Mouse (Mus musculus) kidney, postnatal 0 days (tissue): ENCODE data around the gene Pfkm. TPM values are rescaled to one million over a fixed set of nuclear protein-coding genes. Genes with fewer than 3 reads are reported as not detected.
A peak's percentile ranks its signal among the peaks of the same experiment; 100 is the strongest.

Experiments used
- ATAC-seq: fragments of 200-750 bp; cut with Nextera tagmentation; replicated peaks from 2 replicates; pipeline ENCODE4 v1.8.0; 2017; ENCODE audit warnings: low read depth, moderate number of reproducible peaks, moderate TSS enrichment, moderate library complexity; ENCODE audit not compliant: low FRiP score
- DNase-seq: peaks from one replicate; pipeline ENCODE4 v3.0.0-alpha.2; 2016; ENCODE audit warnings: low spot score
- H3K27ac ChIP-seq: fragments of 300-500 bp; sonication (generic); 2 replicates; pipeline ENCODE4 v1.5.1; 2014; ENCODE audit warnings: mild to moderate bottlenecking
- H3K27me3 ChIP-seq: fragments of 300-500 bp; sonication (generic); 2 replicates; pipeline ENCODE4 v1.6.1; 2014; ENCODE audit warnings: low read length, mixed read lengths; ENCODE audit not compliant: insufficient read depth
- H3K36me3 ChIP-seq: fragments of 300-500 bp; sonication (generic); 2 replicates; pipeline ENCODE4 v1.6.1; 2014; ENCODE audit warnings: low read length, mixed read lengths; ENCODE audit not compliant: insufficient read depth
- H3K4me1 ChIP-seq: fragments of 300-500 bp; sonication (generic); replicated peaks from 2 replicates; pipeline ENCODE4 v1.6.1; 2014; ENCODE audit warnings: antibody characterized with exemption, low read length, mixed read lengths; ENCODE audit not compliant: insufficient read depth
- H3K4me2 ChIP-seq: fragments of 300-500 bp; sonication (generic); 2 replicates; pipeline ENCODE4 v1.6.1; 2014; ENCODE audit warnings: mild to moderate bottlenecking, low read length, moderate library complexity, mixed read lengths
- H3K4me3 ChIP-seq: fragments of 300-500 bp; sonication (generic); replicated peaks from 2 replicates; pipeline ENCODE4 v1.5.1; 2014; ENCODE audit warnings: low read depth, low read length
- H3K9ac ChIP-seq: fragments of 300-500 bp; sonication (generic); 2 replicates; pipeline ENCODE4 v1.6.1; 2014; ENCODE audit warnings: low read depth, low read length
- H3K9me3 ChIP-seq: fragments of 300-500 bp; sonication (generic); replicated peaks from 2 replicates; pipeline ENCODE4 v1.6.1; 2016; ENCODE audit warnings: low read length, inconsistent platforms, mixed read lengths
- CTCF ChIP-seq: IDR thresholded peaks from 2 replicates; pipeline ENCODE4 v1.5.1; 2016; ENCODE audit warnings: antibody characterized with exemption, low read depth, mild to moderate bottlenecking, moderate library complexity
- WGBS: fragments of 180-500 bp; shearing (Covaris S2); extraction: QIAGEN DNeasy Blood & Tissue Kit; methylation state at CpG from one replicate; pipeline ENCODE4 v1.1.7; 2014; 5-methylcytosine and 5-hydroxymethylcytosine counted together
- polyA plus RNA-seq: library from polyadenylated mRNA; unstranded; fragments of >200 nt; fragmentation: Nextera tagmentation; extraction: Ambion mirVana; gene quantifications from 2 replicates; pipeline ENCODE4 v1.2.1, GENCODE M21; 2015

The Pfkm gene
- polyA plus RNA-seq, 1 experiment from 2014 or later = 34.2 TPM

GRCm38 (mm10) chr15:98180567-98181131 is 88.3 kb downstream of the Pfkm start:
- Histone ChIP-seq H3K9me3 (no peaks in the 10 kb centered on the region), H3K4me1 (peaks cover 3% of the 10 kb centered on the region; the same call in 1 of the 2 replicates), H3K27me3 (no peaks in the 10 kb centered on the region), H3K4me3 (peak overlapping the region; percentile 41), H3K9ac (peak overlapping the region; percentile 32; the same call in 1 of the 2 replicates), H3K27ac (peak overlapping the region; percentile 61; the same call in 1 of the 2 replicates), H3K4me2 (peak overlapping the region; percentile 67), H3K36me3 (no peaks in the 10 kb centered on the region)
- DNase-seq (no peak), ATAC-seq (no peak)
- WGBS = 5% methylated on average over 26 of the region's 26 CpGs
- no peak for TF ChIP-seq CTCF

GRCm38 (mm10) chr15:98181132-98181711 is 88.8 kb downstream of the Pfkm start:
- peak; percentile 87 for TF ChIP-seq CTCF
- Histone ChIP-seq H3K9ac (peak overlapping the region; percentile 32; the same call in 1 of the 2 replicates), H3K9me3 (no peaks in the 10 kb centered on the region), H3K36me3 (no peaks in the 10 kb centered on the region), H3K4me2 (peak overlapping the region; percentile 67), H3K27me3 (no peaks in the 10 kb centered on the region), H3K27ac (peak overlapping the region; percentile 61; the same call in 1 of the 2 replicates), H3K4me3 (peak overlapping the region; percentile 41), H3K4me1 (peaks cover 3% of the 10 kb centered on the region; the same call in 1 of the 2 replicates)
- ATAC-seq (peak; percentile 94), DNase-seq (peak; percentile 98)
- WGBS = under 1% methylated on average over 30 of the region's 30 CpGs

Other genes with a start within 250 kb of the Pfkm start
- gene Hdac7, start 248.1 kb upstream of the Pfkm start, polyA plus RNA-seq = 24.5 and 24.7 TPM in 2 replicates
- 20.6 and 22.5 TPM in 2 replicates for gene Vdr, start 182.0 kb upstream of the Pfkm start, polyA plus RNA-seq
- 55.0 and 58.3 TPM in 2 replicates for gene Tmem106c, start 128.4 kb upstream of the Pfkm start, polyA plus RNA-seq
- 14.8 and 16.4 TPM in 2 replicates for gene Col2a1, start 87.9 kb upstream of the Pfkm start, polyA plus RNA-seq
- 17.1 and 17.9 TPM in 2 replicates for gene Senp1, start 1.2 kb downstream of the Pfkm start, polyA plus RNA-seq
- 49.5 and 52.5 TPM in 2 replicates for gene Asb8, start 73.0 kb downstream of the Pfkm start, polyA plus RNA-seq
- 1.3 and 1.7 TPM in 2 replicates for gene Ccdc184, start 74.6 kb downstream of the Pfkm start, polyA plus RNA-seq
- not detected in 2 replicates for gene Olfr288, start 103.0 kb downstream of the Pfkm start, polyA plus RNA-seq
- not detected in 2 replicates for gene Gm44579, start 128.4 kb downstream of the Pfkm start, polyA plus RNA-seq
- gene Olfr287, start 128.5 kb downstream of the Pfkm start, polyA plus RNA-seq = not detected in 2 replicates
- not detected in 2 replicates for gene Olfr286, start 141.9 kb downstream of the Pfkm start, polyA plus RNA-seq
- gene H1fnt, start 164.7 kb downstream of the Pfkm start, polyA plus RNA-seq = not detected in 2 replicates
- 1.6 and 1.9 TPM in 2 replicates for gene Zfp641, start 203.6 kb downstream of the Pfkm start, polyA plus RNA-seq
- gene Olfr285, start 224.8 kb downstream of the Pfkm start, polyA plus RNA-seq = not detected in 2 replicates
- not detected in 2 replicates for gene Olfr284, start 248.4 kb downstream of the Pfkm start, polyA plus RNA-seq